Mouse (Mus musculus) testis, postnatal 14 days (tissue): ENCODE measurements around the gene Ppp4r3b.

Experiments
- DNase-seq: peaks from one replicate; pipeline ENCODE4 v3.0.0; 2021; ENCODE audit warnings: low spot score

Gene Ppp4r3b

DNA sequence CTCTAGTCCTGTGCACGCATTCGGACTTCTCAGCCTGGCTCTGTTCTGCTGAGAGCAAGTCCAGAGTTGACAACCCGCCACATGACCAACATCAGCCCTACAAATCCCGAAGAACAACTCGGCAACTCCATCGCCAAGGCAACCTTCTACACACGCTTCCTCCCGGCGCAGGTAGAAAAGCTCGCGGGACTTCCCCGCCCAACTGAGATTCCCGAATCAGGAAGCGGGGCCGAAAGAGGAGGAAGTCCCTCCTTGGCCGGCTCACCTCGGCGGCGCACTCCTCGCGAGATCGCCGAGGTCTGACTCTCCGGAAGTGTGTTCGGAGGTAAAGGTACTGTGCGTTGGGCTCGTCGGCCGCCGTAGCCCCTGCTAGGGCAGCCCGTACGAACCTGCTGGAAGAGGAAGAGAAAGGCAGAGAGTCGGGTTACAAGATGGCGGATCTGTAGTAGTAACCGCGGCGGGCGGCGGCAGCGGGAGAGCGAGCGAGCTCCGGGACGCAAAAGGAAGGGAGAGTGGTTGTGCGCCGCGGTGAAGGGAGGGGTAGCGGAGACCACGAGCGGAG, at the start of gene Ppp4r3b:
Ppp4r3b (plus strand) TSS at position 328 of the 562 bp plus-strand sequence.
- DNase-seq: peak; percentile 99

DNA sequence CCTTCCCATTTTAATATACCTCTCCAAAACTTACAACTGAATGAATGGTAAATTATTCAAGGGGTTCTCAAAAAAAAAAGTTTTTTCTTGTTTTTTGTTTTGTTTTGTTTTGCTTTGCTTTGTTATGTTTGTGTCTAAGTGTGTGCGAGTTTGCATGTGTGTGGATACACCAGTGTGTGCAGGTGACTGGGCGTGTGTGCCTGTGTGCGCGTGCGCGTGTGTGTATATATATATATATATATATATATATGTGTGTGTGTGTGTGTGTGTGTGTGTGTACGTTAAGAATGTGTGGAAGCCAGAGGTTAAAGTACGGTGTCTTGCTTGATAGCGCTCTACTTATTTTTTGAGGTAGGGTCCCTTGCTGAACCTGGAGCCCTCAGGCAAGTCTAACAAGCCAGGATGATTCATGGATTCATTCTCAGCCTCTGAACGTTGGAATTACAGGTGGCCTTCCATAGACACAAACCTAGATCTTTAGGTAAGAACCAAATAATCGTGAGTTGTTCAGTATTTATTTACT, 42.8 kb upstream of the Ppp4r3b start:
- DNase-seq: no peak

DNA sequence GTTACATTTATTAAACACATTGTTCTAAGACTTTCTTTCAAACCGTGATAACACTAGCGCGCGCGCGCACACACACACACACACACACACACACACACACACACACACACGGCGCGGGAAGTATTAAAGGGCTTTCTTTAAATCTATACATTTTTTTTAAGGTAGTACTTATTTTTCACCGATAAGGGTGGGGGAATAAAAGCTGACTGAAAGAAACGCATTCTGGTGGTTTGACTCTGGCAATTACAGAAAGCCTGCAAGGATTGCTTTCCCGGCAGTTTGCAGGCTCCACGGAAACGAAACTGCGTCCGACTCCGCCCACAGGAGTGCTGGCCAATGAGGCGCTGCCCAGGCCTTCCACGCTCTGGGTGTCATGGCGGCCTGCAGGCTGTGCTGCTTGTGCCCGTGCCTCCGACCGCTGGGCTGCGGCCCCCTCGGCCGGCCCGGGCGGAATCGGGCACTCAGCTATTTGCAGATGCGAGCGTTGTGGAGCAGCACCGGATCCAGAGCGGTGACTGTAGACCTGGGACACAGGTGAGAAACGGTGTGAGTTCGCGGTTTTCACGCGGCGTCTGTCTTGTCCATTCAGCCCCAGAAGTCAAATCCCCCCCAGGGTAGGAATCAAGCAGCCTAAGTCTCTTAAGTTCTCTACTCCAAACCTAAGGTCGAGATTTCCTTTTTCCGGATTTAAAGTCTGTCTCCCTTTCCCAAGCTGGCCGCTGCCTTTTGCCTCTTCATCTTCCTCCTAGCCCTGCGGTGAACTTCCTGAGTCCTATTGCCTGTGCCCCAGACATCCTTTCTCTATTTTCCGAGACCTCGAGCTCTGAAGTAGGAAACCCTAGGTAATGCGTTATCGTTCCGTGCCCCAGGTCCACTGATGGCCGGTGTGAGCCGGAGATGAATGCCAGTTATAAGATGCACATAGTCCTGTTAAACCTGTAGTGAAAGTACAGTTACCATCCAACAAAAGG, 42.0 kb upstream of the Ppp4r3b start, which contains the start of gene Pnpt1:
Pnpt1 (plus strand) TSS at position 360 of the 971 bp plus-strand sequence.
- peak; percentile 91 for DNase-seq

DNA sequence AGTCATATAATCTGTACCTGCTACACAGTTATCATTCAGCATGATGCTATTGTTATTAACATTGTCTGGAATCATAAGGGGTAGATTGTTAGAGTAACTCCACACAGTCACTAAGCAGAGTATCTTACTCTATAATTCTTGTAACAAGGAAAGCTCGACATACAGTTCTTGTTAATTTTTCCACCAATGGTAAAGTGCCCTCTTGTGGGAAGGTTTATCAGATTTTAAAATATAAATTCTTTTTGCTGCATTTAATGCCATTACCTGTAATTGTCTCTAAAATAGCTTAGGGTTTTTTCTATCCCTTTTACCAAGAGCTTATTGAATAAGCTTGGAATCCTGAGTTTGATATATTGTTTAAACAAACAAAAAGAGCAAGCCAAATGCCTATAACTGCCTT, 32.0 kb upstream of the Ppp4r3b start:
- no peak for DNase-seq

DNA sequence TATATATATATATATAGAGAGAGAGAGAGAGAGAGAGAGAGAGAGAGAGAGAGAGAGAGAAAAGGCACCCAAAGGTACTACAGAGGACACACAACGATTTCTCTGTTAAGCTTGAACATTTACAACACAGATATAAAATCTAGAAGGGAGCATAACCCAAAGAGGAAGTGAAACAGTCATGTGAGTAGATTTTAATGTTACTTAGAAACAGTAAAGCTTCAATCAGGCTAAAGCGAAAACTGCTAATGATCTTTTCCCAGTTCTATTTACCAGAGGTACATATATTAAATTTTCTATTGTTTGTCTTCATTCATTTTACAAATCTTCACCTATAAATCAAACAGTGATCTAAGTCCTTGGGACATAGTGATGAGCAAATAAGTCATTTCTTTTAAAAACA, 23.8 kb upstream of the Ppp4r3b start:
- DNase-seq: no peak

DNA sequence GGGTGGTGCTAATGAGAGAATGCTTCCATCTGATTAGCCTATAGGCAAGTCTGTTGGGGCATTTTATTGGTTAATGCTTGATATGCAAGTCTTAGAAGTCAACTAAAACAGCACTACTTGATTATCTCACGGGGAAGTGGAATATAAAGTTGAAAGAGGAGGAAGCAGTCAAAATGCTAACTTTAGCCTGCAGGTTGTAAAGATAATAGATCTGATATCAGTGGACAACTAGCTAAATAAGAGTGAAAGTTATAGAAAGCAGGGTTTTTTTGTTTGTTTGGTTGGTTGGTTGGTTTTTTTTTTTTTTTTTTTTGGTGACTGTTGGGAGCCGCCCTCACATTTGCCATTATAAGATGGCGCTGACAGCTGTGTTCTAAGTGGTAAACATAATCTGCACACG, 9.1 kb upstream of the Ppp4r3b start:
- no peak for DNase-seq

DNA sequence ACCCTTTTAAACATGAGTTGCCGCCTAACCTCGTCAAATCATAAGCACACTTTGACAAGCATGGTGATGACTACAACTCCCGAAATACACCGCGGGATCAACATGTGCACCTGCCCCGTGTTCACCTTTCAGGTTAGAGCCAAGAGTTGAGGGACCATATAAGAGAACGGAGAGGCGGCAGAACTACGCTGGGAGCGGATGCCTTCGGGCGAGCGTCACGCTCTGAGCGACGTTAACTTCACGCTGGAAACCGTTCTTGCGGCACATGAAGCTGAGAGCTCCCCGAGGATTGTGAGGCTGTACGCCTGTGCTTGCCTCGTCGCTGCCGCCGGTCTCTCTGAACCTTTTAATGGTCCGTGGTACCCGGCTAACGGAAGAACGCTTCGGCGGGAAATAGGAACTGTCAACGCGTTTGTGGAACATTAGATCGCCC, 715 bp upstream of the Ppp4r3b start:
- DNase-seq: peak; percentile 74

DNA sequence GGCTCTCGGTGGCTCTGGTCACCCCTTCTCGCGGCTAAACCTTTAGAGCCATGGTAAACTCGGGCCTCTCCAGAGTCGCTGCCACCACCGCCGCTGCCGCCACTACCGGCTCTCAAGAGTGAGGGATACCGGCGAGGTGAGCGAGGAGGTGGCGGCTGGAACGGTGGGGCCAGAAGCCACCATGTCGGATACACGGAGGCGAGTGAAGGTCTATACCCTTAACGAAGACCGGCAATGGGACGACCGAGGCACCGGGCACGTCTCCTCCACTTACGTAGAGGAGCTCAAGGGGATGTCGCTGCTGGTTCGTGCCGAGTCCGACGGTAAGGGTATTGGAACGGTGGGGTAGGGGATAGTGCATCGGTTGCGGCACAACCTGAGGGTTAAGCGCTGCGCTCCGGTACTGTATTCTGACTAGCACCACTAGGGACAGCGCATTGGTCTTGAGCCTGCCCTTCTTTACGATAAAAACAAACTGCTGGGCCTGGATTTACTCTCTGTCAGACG, 488 bp downstream of the Ppp4r3b start:
- DNase-seq: peak; percentile 76

DNA sequence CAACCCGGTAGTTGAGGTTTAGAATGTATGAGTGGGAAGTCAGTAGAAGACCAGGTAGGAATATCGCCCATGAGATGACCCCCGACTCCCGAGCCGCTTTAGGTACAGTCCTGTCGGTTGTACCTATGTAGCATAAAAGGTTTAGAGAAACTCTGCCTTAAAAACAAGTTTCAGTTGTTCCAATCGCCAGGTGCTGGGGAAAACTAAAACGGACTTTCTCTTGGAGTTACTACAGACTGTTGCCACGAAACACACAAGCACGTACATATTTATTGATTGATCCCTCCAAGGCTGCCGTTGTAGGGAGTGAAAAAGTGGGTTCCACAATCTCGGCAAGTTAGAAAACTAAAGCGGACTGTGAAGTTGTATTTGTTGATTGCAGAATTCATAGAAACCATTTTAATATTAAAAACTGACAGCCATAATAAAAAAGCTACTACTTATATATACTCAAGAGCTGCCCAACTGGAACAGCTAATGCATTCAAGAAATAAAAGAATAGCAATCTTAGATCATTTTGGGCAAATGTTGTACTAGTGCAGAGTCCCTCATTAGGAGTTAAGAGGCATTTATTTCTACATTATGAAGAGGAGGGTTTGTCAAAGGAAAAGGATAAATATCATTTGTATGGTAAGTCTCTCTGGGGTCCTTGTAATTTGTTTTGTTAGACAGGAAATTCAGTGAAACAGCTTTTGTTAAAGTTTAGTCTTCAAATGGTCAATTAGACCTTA, 1.2 kb downstream of the Ppp4r3b start:
- no peak for DNase-seq

DNA sequence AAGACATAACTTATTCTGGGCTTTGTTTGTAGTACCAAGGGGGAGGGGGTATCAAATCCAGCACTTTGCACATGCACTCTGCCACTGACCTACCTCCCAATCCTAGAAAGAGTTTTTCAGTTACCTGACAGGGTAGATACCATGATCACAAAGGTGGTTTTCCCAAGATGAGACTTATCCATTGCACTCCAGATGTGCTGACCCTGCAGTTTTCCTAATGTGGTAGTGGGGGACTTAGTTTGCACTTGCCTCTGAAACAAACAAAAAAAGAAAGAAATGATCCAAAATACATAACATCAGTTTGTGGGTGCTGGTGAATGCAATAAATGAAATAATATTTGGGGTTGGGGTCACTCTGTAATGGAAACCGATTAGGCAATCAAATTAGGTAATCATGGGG, 6.6 kb downstream of the Ppp4r3b start:
- no peak for DNase-seq

DNA sequence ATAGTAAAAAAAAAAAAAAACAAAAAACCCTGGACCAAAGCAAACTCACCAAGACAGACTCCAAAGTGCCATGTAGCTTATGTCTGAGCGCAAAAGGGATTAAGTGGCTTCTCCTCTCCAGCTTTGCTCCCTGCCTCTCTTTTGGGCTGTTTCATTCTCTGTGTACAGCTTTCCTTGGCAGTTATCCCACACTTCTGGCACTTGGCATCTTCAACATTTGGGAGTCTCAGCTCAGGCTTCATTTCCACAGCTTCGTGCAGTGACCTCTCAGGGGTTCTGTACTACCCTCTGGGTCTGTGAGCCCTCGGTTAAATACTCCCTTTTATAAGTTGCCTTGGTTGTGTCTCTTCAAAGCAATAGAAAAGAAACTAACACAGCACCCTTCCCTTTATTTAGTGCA, 8.0 kb downstream of the Ppp4r3b start:
- no peak for DNase-seq

DNA sequence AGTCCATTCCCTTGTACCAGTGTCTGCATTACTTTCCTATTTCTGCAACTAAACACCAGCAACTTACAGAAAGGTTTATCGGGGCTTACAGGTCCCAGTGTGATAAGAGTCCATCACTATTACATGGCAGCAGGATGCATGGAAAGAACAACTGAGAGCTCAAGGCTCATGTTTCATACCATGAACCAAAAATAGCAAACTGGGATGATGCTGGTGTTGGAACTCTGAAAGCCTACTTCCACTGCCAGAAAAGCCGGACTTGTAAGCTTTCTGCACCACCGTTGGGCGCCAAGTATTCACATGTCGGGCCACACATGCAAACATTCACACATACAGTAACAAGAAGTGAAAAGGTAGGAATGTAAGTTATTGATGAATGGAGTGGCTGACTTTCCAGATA, 9.1 kb downstream of the Ppp4r3b start:
- no peak for DNase-seq

DNA sequence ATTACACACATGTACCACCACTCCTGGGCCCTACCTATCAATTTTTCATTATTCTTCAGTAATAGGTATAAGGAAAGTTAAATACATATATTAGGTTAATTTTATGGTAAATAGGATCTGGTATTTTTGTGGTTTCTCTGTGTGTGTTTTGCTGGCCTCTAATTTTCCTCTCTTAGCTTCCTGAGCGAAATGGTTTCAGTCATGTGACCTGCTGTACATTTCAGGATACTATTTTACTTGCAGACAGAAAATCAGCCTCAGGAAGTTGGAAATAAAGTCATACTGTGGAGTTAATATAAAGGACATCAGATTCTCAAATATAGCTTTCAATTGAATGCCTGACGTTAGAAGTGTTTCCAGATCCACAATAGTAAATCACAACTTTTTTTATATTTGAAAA, 16.3 kb downstream of the Ppp4r3b start:
- DNase-seq: no peak

DNA sequence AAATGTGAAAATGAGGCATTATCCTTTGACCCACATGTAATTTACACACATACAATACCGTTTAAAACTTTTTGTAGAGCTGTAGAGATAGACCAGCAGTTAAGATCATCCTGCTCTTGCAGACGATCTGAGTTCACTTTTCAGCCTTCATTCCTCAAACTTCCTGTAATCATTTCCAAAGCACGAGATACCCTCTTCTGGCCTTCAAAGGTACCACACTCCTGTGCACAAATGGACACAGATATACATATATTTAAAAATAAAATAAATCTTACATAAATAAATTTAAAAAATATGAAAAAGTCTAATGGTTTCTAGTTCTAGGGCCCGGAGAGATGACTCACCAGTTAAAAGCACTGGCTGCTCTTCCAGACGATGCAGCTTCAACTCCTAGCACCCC, 31.0 kb downstream of the Ppp4r3b start:
- no peak for DNase-seq

DNA sequence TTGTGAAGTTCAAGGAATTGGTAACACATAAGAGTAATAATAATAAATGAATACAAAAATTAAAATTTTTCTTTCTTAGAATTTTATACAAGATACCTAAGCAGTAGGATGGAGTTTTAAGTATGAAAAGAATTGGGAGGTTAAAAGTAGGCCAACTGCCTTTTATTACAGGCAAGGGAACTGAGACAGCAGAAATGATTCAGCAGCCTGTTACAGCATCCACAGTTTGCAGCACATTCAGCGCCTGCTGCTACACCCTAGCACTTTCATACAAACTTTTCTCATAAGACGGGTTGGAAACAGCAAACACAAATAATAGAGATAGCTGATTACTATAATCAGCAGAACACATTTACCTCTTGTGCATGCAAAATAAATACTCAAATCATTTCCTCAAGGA, 37.1 kb downstream of the Ppp4r3b start:
- no peak for DNase-seq

DNA sequence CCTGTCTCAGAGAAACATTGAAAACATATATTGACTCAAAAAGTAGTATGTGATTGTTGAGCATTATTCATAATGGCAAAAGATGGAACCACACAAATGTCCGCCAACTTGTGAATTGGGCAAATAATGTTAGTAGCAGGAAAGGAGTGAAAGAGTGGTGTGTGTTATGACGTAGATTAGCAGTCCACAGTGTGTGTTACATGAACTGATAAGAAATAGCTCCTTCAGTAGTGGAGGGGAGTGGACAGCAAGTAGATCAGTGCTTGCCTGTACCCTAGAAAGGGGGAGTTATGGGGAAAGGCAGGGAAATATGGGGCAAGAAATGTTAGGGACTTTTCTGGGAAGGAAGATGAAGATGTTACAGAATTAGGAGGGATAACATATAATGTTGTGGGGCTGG, 43.5 kb downstream of the Ppp4r3b start:
- no peak for DNase-seq

DNA sequence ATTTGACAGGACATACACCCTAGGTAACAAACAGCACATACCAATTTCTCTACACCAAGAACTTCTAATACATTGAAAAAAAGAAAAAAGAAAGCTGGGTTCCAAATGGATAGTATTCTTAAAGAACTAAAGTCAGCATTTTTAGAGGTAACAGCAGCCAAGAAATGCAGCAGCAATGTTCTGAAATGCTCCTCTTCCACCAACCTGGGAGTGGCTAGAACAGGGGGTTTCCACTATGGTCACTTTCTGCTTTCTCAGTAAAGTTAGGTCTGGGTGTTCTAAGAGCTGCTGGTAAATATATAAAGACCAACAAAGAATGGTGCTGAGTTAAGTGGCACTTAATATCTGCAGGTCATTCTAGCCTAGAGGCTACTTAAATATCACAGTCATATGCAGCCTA, 46.4 kb downstream of the Ppp4r3b start:
- DNase-seq: no peak

DNA sequence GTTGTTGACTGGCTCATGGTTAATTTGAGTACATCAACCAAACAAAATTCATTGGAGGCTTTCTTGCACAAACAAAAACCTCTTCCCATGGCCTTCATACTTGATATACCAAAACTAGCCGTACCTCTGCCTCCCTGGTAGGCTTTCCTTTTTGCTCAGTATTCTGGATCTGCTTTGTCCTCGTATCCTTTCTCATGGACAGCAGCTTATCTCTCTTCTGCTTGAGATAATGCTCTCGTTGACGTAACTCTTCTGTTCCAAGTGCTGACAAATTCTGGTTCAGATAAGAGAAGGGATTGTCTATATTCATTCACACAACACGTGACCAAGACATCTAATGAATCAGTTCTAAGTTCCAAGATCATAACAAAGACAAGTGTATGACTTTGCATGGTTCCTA, 49.6 kb downstream of the Ppp4r3b start:
- DNase-seq: no peak

DNA sequence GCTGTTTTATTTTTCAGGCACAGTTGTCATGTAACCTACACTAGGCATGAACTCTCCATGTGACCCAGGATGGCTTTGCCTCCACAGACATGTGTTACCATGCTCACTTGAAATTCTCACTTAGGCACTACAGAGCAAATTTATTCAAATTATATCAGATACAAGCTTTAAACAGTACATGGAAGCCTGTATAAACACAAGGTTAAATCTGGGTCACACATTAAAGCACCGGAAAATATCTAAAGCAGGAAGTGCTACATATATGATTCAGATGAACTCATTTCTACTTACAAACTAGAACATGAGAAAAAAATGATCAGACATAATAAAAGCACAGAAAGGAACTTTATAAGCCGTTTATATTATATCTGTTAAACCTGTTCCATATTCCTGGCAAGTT, 52.1 kb downstream of the Ppp4r3b start:
- no peak for DNase-seq

DNA sequence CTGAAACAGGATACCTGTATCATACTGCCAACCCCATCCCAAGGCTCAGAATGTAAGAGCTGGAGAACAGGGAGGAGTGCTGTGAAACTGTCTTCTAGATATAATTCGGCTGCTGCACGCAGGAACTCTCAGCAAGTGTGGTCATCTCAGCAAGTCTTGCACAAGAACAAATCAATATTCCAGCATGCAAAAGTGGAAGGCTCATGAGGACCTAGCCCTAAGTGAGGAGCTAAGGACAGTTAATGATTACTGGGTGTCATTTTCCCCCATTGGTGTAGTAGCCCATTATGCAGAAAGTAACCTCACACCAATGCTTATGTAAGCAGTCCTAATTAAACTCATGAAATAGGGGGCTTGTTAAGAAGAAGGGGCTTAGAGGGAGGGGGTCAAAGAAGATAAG, 56.3 kb downstream of the Ppp4r3b start:
- no peak for DNase-seq

DNA sequence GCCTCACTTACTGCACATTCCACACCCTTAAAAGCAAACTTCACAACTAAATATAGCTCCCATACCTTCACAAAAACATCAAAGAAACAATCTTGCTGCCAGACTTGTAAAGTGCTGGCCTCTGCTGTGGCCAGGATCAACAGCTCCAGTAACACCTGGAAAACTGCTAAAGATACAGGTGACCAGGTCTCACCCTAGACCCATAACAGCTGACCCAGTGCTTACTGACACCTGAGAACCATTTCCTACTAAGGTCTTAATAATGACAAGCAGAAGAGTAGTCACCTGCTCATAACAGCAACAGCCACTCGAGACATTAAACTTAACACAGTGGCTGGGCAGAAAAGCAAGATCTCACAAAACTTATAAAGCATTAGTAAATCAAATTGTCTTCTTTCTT, 60.9 kb downstream of the Ppp4r3b start:
- no peak for DNase-seq

DNA sequence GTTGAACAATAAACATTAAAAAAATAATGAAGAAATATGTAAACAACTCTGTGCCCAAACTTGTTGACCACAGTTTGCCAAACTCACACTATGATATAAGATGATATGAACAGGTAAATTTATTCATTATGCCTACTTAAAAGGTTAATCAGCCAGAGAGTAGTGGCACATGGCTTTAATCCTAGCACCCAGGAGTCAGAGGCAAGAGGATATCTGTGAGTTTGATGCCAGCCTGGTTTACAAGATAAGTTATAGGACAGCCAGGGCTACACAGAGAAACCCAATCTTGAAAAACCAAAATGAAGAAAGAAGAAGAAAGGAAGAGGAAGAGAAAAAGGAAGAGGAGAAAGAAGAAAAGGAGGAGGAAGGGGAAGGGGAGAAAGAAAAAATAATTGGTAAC, 64.7 kb downstream of the Ppp4r3b start:
- DNase-seq: no peak
